Mouse (Mus musculus): ENCODE results near the gene Rgl2. TPM values are rescaled to one million over a fixed set of nuclear protein-coding genes. Genes with fewer than 3 reads are reported as not detected.

Gene Rgl2
- total and polyA plus RNA-seq, 3 experiments, result 27.0 to 145 (median 35.5) TPM

DNA sequence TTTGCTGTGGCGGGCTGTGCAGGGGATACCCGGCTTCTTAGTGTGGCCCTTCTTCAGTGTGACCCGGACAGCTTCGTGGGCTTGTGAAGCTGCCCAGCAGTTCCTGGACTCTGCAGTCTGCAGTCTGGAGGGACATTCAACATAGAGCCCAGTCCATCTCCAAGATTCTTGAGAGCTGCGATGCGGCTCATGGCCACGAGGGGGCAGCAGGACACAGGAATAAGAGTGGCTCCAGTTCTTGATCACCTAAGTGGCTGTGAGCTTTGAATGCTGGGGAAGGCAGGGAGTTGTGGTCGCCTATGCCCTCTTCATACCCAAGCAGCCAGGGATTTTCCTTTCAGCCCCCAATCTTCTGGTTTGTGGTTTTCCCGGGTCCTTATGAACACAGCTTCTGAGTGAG is 39.1 kb downstream of the Rgl2 start:
- Histone ChIP-seq H3K4me1 (ENCODE audit: insufficient read depth, low read depth, low read length) (peaks cover 8% of the 10 kb centered on the region), H3K9me3 (replicated peaks) (peaks cover 8% of the 10 kb centered on the region), H3K27me3 (ENCODE audit: insufficient read depth, low read length) (no peaks in the 10 kb centered on the region), H3K36me3 (replicated peaks) (peaks cover 31% of the 10 kb centered on the region), H3K4me3 (ENCODE audit: low read depth, low read length) (no peak overlapping the region)
- ATAC-seq (ENCODE audit: extremely low read depth, insufficient number of reproducible peaks, low FRiP score, poor library complexity, severe bottlenecking) (peak; percentile 22; the same call in 1 of the 2 replicates), DNase-seq (ENCODE audit: low spot score) (peak; percentile 29)
- TF ChIP-seq GATA2 (IDR thresholded peaks at IDR 0.05; ENCODE audit: borderline replicate concordance, low read depth, low read length) (no peak), CTCF (IDR thresholded peaks at IDR 0.05; ENCODE audit: low read depth, low read length) (peak; percentile 86)

DNA sequence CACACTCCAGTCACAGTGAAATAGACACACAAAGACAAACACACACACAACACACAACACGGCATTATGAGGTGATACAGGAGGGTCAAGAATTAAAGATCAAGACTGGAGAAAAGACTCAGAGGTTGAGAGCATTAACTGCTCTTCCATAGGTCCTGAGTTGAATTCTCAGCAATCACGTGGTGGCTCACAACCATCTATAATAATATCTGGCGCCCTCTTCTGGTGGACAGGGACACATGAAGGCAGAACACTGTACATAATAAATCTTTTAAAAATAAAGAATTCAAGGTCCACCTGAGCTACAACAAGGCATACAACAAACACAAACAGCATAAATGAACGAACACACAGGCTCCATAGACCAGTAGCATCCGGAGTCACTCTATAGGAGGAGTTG is 39.6 kb downstream of the Rgl2 start:
- H3K36me3 ChIP-seq (replicated peaks), result peaks cover 27% of the 10 kb centered on the region
- TF ChIP-seq GATA1 (IDR thresholded peaks at IDR 0.05; ENCODE audit: borderline replicate concordance, low read length), result no peak
- TF ChIP-seq GATA2 (IDR thresholded peaks at IDR 0.05; ENCODE audit: borderline replicate concordance, low read depth, low read length), result no peak
- no peak for TF ChIP-seq CTCF (IDR thresholded peaks at IDR 0.05; ENCODE audit: low read depth, low read length)
- no peak for TF ChIP-seq TAL1 (conservative IDR thresholded peaks at IDR 0.05; ENCODE audit: low read depth, low read length)
- no peak for TF ChIP-seq POLR2AphosphoS5 (IDR thresholded peaks at IDR 0.05; ENCODE audit: insufficient replicate concordance, low read depth, low read length)
- ATAC-seq (ENCODE audit: extremely low read depth, insufficient number of reproducible peaks, low FRiP score, poor library complexity, severe bottlenecking) (no peak), DNase-seq (ENCODE audit: low spot score) (no peak)
- no peak overlapping the region for H3K4me3 ChIP-seq (ENCODE audit: low read depth, low read length)
- peaks cover 8% of the 10 kb centered on the region for H3K9me3 ChIP-seq (replicated peaks)
- H3K27me3 ChIP-seq (ENCODE audit: insufficient read depth, low read length), result no peaks in the 10 kb centered on the region
- peaks cover 11% of the 10 kb centered on the region for H3K4me1 ChIP-seq (ENCODE audit: insufficient read depth, low read depth, low read length)

DNA sequence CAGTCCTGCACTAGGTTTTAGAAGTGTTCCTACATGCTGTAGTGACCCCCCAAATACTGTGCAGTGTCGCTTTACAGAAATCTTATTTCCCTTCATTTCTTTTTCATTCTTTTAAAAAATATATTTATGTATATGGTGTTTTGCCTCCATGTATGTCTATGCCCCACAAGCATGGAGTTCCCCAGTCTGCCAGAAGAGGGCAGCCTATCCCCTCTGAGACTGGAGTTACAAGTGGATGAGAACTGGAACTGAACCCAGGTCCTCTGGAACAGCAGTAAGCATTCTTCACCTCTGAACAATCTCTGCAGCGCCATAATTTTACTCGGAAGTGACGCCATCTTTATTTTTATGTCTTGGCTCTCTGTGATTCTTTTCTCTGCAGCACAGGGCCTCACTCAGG is 40.1 kb downstream of the Rgl2 start:
- peaks cover 26% of the 10 kb centered on the region for H3K36me3 ChIP-seq (replicated peaks)
- peaks cover 8% of the 10 kb centered on the region for H3K9me3 ChIP-seq (replicated peaks)
- no peak for ATAC-seq (ENCODE audit: extremely low read depth, insufficient number of reproducible peaks, low FRiP score, poor library complexity, severe bottlenecking)
- H3K4me1 ChIP-seq (ENCODE audit: insufficient read depth, low read depth, low read length), result peaks cover 11% of the 10 kb centered on the region
- DNase-seq (ENCODE audit: low spot score), result no peak
- no peak for TF ChIP-seq GATA2 (IDR thresholded peaks at IDR 0.05; ENCODE audit: borderline replicate concordance, low read depth, low read length)
- TF ChIP-seq POLR2AphosphoS5 (IDR thresholded peaks at IDR 0.05; ENCODE audit: insufficient replicate concordance, low read depth, low read length), result no peak
- TF ChIP-seq TAL1 (conservative IDR thresholded peaks at IDR 0.05; ENCODE audit: low read depth, low read length), result no peak
- TF ChIP-seq CTCF (IDR thresholded peaks at IDR 0.05; ENCODE audit: low read depth, low read length), result no peak
- no peak for TF ChIP-seq GATA1 (IDR thresholded peaks at IDR 0.05; ENCODE audit: borderline replicate concordance, low read length)
- no peaks in the 10 kb centered on the region for H3K27me3 ChIP-seq (ENCODE audit: insufficient read depth, low read length)
- no peak overlapping the region for H3K4me3 ChIP-seq (ENCODE audit: low read depth, low read length)

DNA sequence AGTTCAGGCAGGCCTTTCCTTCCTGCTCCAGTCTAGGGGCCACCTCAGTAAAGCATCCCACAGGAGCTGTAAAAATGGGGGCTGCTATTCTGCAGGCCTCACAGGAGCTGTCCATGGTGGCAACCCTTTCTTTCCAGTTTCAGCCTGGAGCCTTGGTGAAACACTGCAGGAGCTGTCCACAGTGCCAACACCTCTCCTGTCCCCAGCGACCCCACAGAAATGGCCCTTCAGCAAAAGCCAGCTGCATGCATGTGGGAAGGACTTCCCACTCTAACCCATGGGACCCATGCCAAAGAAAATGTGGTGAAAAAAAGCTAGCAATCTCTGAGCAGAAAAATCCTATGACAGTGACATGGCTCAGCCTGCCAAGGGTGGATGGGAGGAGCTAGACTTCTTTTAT is 43.3 kb downstream of the Rgl2 start:
- peaks cover 16% of the 10 kb centered on the region for H3K4me1 ChIP-seq (ENCODE audit: insufficient read depth, low read depth, low read length)
- TF ChIP-seq TAL1 (conservative IDR thresholded peaks at IDR 0.05; ENCODE audit: low read depth, low read length) (no peak), POLR2AphosphoS5 (IDR thresholded peaks at IDR 0.05; ENCODE audit: insufficient replicate concordance, low read depth, low read length) (no peak), GATA2 (IDR thresholded peaks at IDR 0.05; ENCODE audit: borderline replicate concordance, low read depth, low read length) (no peak), GATA1 (IDR thresholded peaks at IDR 0.05; ENCODE audit: borderline replicate concordance, low read length) (no peak), CTCF (IDR thresholded peaks at IDR 0.05; ENCODE audit: low read depth, low read length) (no peak)
- ATAC-seq (ENCODE audit: extremely low read depth, insufficient number of reproducible peaks, low FRiP score, poor library complexity, severe bottlenecking) (no peak), DNase-seq (ENCODE audit: low spot score) (peak; percentile 32)
- H3K4me3 ChIP-seq (ENCODE audit: low read depth, low read length), result no peak overlapping the region
- H3K36me3 ChIP-seq (replicated peaks), result peaks cover 15% of the 10 kb centered on the region
- H3K27me3 ChIP-seq (ENCODE audit: insufficient read depth, low read length), result peaks cover 2% of the 10 kb centered on the region
- peaks cover 8% of the 10 kb centered on the region for H3K9me3 ChIP-seq (replicated peaks)

DNA sequence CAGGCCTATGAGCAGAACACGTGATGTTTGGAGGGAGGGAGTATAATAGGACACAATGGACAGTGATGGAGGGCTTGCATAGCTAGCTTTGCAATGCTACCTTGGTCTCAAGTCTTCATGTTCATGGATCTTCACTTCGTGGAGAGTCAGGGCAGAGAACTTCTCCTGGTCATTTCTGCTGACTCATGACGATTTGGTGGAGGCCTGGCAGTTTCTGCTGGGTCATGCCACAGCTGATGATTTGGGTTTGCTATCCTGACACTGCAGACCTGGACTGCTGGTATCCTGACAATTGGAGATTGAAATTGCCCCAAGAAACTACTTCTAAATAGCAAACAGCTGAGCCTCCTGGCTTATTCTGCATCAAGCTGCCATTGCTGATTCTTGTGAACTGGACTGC is 44.2 kb downstream of the Rgl2 start:
- peaks cover 16% of the 10 kb centered on the region for H3K36me3 ChIP-seq (replicated peaks)
- TF ChIP-seq POLR2AphosphoS5 (IDR thresholded peaks at IDR 0.05; ENCODE audit: insufficient replicate concordance, low read depth, low read length), result no peak
- no peak for TF ChIP-seq TAL1 (conservative IDR thresholded peaks at IDR 0.05; ENCODE audit: low read depth, low read length)
- H3K4me1 ChIP-seq (ENCODE audit: insufficient read depth, low read depth, low read length), result peaks cover 21% of the 10 kb centered on the region
- ATAC-seq (ENCODE audit: extremely low read depth, insufficient number of reproducible peaks, low FRiP score, poor library complexity, severe bottlenecking), result no peak
- no peak for DNase-seq (ENCODE audit: low spot score)
- no peak overlapping the region for H3K4me3 ChIP-seq (ENCODE audit: low read depth, low read length)
- peaks cover 6% of the 10 kb centered on the region for H3K27me3 ChIP-seq (ENCODE audit: insufficient read depth, low read length)
- peaks cover 8% of the 10 kb centered on the region for H3K9me3 ChIP-seq (replicated peaks)

DNA sequence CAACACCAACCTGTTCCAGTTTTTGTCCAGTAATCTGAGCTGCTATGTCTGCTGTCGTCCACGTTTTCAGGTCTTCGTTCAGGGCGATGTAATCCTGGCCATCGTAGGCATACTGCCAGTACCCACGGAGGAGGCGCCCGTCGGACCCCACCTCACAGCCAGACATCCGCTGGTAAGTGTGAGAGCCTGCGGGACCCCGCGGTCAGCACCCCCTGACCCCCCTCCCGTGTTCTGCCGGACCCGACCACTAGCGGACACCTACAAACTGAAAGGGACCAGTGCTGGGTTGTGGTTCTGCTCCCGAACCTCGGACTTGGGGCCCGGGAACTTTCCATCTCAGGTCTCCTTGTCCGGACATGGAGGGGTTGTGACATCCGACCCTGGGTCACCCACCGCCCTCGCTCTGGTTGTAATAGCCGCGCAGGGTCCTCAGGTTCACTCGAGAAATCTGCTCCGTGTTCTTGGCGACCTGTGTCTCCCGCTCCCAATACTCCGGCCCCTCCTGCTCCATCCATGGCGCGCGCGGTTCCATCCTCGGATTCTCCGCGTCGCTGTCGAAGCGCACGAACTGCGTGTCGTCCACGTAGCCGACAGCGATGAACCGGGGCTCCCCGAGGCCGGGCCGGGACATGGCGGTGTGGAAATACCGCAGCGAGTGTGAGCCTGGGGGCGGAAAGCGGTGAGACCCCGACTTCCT is 48.7 kb downstream of the Rgl2 start:
- H3K27me3 ChIP-seq (ENCODE audit: insufficient read depth, low read length), result peaks cover 9% of the 10 kb centered on the region
- H3K9me3 ChIP-seq (replicated peaks), result no peaks in the 10 kb centered on the region
- H3K4me1 ChIP-seq (ENCODE audit: insufficient read depth, low read depth, low read length), result peaks cover 53% of the 10 kb centered on the region
- peaks cover 16% of the 10 kb centered on the region for H3K36me3 ChIP-seq (replicated peaks)
- TF ChIP-seq GATA2 (IDR thresholded peaks at IDR 0.05; ENCODE audit: borderline replicate concordance, low read depth, low read length) (no peak), POLR2AphosphoS5 (IDR thresholded peaks at IDR 0.05; ENCODE audit: insufficient replicate concordance, low read depth, low read length) (no peak)
- DNase-seq (ENCODE audit: low spot score), result no peak
- peak overlapping the region; percentile 77 for H3K4me3 ChIP-seq (ENCODE audit: low read depth, low read length)
- no peak for ATAC-seq (ENCODE audit: extremely low read depth, insufficient number of reproducible peaks, low FRiP score, poor library complexity, severe bottlenecking)

DNA sequence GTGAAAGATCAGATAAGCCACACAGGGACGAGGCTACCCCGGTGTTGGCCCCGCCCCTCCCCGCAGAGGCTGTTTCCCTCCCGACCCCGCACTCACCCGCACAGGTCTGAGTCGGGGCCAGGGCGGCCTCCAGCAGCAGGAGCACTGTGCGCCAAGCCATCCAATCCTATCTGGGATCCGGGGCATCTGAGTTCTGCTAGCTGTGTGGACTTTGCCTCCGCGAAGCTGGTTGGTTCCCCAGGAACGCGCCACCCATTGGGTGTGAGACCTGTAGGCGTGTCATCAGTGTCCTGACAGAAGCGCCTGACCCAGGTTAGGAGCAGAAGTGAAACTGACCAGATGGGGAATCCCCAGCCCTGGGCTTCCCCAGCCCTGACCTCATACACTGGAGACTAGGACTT is 49.3 kb downstream of the Rgl2 start:
- ATAC-seq (ENCODE audit: extremely low read depth, insufficient number of reproducible peaks, low FRiP score, poor library complexity, severe bottlenecking) (peak; percentile 92), DNase-seq (ENCODE audit: low spot score) (peak; percentile 84)
- peaks cover 51% of the 10 kb centered on the region for H3K4me1 ChIP-seq (ENCODE audit: insufficient read depth, low read depth, low read length)
- peaks cover 16% of the 10 kb centered on the region for H3K36me3 ChIP-seq (replicated peaks)
- H3K9me3 ChIP-seq (replicated peaks), result no peaks in the 10 kb centered on the region
- TF ChIP-seq GATA1 (IDR thresholded peaks at IDR 0.05; ENCODE audit: borderline replicate concordance, low read length), result no peak
- no peak for TF ChIP-seq CTCF (IDR thresholded peaks at IDR 0.05; ENCODE audit: low read depth, low read length)
- peaks cover 9% of the 10 kb centered on the region for H3K27me3 ChIP-seq (ENCODE audit: insufficient read depth, low read length)
- peak overlapping the region; percentile 77 for H3K4me3 ChIP-seq (ENCODE audit: low read depth, low read length)

All from G1E (cell line).